Mouse (Mus musculus): ENCODE measurements around the gene Raver1.

Raver1 gene
- long read RNA-seq, experiment 1, partial matches to known transcripts, result 3 of 7 reads
- long read RNA-seq, experiment 1, other reads (novel, unspliced or antisense), result 1 of 7 reads
- long read RNA-seq, experiment 2, result 0 reads

DNA sequence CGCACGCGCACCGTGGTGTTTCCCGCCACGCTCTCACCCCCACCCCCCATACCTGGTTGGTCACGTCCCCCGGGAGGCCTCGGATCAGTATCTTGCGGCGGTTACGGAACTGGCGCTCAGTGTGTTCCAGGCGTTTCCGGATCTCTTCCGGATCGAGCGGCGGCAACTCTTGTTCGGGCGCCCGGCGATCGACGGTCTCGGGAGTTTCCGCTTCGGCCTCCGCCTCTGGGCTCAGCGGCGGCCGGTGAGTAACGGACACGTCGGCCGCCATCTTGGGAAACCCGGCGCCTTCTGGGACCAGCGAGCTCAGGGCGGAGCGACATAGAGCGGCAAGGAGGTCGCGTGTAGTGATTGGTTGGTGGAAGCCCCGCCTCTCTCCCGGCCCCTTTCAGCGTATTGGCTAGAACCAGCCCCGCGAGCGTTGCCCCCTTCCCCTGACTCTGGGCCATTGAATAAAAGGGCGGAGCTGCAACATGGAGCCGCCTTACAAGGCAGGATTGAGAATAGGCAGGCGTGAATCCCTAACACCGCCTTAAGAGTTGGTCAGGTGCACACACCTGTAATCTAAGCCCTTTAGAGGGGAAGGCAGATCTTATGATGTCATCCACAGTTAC, at the start of gene Raver1, which contains the start of gene Gm38431:
Raver1 (minus strand) TSS at position 302 of the 614 bp plus-strand sequence.
Gm38431 (minus strand) TSS at position 291 of the 614 bp plus-strand sequence.
- intact Hi-C loops (cut with DNase I), result loop anchor here (5.0 kb wide), 1 partner anchor 35 kb away; no protein-coding TSS in a partner anchor

DNA sequence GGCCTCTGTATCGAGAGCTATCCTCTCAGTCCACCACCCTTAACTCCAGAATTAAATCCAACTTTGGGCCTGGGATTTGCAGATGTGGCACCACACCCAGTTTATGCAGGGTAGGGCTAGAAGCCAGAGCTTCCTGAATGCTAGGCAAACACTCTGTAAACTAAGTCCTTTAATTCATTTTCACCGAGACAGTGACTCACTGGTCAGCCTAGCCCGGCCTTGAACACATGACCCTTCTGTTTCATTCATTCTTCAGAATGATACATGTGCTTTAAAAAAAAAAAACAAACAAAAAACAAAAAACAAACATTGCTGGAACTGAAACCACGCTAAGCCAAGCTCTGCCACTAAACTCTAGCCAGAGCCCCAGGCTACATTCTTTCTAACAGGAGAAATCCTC, 46.6 kb upstream of the Raver1 start:
- intact Hi-C loops (cut with DNase I), result loop anchor here (5.0 kb wide), 2 partner anchors 106 to 231 kb away; partner anchors contain the start of gene Icam5

DNA sequence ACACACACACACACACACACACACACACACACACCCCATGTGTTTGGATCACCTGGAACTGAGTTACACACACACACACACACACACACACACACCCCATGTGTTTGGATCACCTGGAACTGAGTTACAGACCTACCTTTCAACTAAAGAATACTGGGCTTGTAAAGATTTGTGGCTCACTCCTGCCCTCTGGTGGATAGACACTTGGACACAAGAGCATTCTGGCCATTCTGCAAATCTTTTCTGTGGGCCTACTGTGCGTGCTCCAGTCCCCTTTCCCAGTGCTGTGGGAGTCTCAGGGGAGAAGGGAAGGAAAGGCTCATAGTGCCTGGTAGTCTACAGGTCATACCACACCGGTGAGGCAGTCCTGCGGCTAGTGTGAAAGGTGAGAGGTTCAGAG, 45.4 kb upstream of the Raver1 start:
- intact Hi-C loops (cut with DNase I), result loop anchor here (5.0 kb wide), 2 partner anchors 105 to 230 kb away; partner anchors contain the start of gene Icam5

GRCm38 (mm10) chr9:21136401-21136800, 44.6 kb upstream of the Raver1 start:
- intact Hi-C loops (cut with DNase I), result loop anchor here (5.0 kb wide), 2 partner anchors 104 to 229 kb away; partner anchors contain the start of gene Icam5

- intact Hi-C loops (cut with DNase I), result loop anchor here (5.0 kb wide), 2 partner anchors 104 to 229 kb away; partner anchors contain the start of gene Icam5
Measured at GRCm38 (mm10) chr9:21135941-21136381, 44.2 kb upstream of the Raver1 start.

DNA sequence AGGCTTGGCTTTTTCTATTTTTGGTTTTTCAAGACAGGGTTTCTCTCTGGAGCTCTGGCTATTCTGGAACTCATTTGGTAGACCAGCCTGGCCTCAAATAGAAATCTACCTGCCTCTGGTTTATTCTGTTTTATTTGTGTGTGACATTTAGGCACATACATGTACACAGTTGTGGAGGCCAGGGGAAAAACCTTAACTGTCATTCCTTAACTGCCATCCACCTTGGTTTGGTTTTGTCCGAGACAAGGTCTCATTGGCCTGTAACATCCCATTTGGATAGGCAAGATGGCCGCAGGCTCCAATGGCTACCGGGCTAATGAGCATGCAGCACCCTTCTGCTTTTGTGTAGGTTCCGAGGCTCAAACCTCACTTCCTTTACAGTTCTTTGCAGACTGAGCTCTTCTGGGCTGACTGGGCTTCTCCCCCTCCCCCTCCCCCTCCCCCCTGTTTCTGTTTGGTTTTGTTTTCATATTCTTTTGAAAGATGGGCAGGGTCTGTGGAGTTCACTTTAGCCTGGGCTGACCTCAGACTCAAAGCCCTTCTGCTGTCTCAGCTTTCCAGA, 43.6 kb upstream of the Raver1 start:
- intact Hi-C loops (cut with DNase I), result loop anchor here (5.0 kb wide), 2 partner anchors 103 to 228 kb away; partner anchors contain the start of gene Icam5

- intact Hi-C loops (cut with DNase I), result loop anchor here (5.0 kb wide), 2 partner anchors 102 to 227 kb away; partner anchors contain the start of gene Icam5
Measured at GRCm38 (mm10) chr9:21134595-21135328, 43.0 kb upstream of the Raver1 start.

DNA sequence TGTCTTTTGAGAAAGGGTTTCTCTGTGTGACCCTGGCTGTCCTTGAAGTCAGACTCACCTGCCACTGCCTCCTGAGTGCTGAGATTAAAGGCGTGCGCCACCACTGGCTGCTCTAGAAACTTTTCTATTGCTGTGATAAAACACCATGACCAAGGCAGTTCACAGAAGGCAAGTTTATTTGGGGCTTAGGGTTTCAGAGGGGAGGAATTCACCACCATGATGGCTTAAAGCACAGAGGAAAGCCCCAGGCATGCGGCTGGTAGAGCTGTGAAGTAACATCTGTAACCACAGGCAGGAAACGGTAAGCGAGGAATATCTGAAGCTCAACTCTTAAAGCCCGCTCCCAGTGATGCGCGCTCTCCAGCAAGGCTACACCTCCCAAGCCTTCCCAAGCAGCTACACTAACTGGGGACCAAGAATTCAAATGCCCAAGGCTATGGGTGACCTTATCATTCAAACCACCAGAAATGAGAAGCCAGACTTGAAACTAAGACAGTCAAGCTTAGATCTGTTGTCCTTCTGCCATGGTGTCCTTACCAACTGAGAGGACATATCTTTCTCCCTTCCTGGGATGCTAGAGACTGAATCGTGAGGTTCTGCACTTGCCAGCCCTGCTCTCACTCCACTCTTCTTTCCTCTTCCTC, 41.4 kb upstream of the Raver1 start:
- intact Hi-C loops (cut with DNase I), result no loop called here

DNA sequence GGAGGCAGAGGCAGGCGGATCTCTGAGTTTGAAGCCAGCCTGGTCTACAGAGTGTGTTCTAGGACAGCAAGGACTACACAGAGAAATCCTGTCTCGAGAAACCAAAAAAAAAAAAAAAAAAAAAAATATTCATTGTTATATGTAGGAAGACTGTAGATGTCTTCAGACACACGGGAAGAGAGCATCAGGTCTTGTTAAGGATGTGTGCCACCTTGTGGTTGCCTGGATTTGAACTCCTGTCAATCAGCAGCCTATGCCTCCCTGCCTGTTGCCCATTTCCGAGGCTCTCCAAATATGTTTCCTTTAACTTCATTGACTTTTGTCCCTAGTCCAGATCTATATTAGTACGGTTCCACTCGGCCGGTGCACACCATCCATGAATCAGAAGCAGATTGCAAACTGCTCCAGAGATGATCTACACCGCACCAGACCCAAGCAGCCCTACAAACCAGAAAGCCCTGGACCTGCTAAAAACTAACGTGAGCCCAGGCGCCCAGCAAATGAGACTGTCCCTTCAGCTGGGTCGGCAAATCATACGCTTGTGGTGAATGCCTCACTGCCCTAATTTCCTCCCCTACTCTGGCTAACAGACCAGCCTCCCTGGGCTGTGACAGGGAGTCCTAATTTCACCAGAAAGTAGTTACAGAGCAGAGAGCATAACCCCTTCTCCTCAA, 40.4 kb upstream of the Raver1 start:
- intact Hi-C loops (cut with DNase I), result no loop called here

GRCm38 (mm10) chr9:21131059-21131956, 39.5 kb upstream of the Raver1 start, which contains the start of gene Tyk2:
Tyk2 (minus strand) TSS chr9:21131243.
- intact Hi-C loops (cut with DNase I), result no loop called here

- intact Hi-C loops (cut with DNase I), result loop anchor here (5.0 kb wide), 1 partner anchor 34 kb away; the partner anchor contains the start of genes Gm38431 and Raver1
Measured at GRCm38 (mm10) chr9:21126259-21126627, 34.4 kb upstream of the Raver1 start.

GRCm38 (mm10) chr9:21125502-21126258, 33.9 kb upstream of the Raver1 start:
- intact Hi-C loops (cut with DNase I), result loop anchor here (5.0 kb wide), 1 partner anchor 33 kb away; the partner anchor contains the start of genes Gm38431 and Raver1

DNA sequence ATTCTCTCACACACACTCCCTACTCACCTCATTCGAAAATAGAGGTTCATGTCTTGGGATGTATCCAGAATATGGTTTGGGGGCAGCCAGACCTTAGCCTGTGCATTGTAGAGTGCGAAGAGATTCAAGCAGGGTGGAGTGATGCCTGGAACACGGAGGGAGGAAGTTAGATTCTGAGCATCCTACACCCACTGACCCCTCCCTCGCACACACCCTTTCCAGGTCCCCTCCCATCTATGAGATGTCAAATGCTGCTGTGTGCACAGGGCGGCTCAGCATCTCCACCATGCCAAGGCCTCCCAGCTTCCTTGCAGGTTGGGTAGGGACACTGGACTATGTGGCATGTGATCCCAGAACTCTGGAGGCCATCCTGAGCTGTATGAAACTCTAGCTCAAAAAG, 33.0 kb upstream of the Raver1 start:
- intact Hi-C loops (cut with DNase I), result loop anchor here (5.0 kb wide), 1 partner anchor 33 kb away; the partner anchor contains the start of genes Gm38431 and Raver1

- intact Hi-C loops (cut with DNase I), result no loop called here
Measured at GRCm38 (mm10) chr9:21121483-21121882, 29.7 kb upstream of the Raver1 start.

DNA sequence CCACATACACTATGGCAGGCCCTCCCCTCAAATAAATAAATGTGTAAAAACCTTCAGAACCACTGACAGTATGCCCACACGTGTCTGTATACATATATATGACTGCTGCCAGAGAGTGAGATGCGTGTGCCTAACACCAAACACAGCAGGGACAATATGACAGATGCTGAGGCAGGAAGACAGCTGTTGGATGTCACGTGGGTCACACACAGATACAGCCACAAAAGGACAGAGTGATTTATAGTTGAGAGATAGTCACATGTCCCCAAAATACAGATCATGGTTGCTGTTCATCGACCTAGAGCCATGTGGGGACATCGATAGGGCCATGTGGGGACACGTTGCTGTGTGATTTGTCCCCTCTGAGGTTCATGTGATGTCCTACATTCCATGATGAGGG, 25.3 kb upstream of the Raver1 start:
- intact Hi-C loops (cut with DNase I), result no loop called here

GRCm38 (mm10) chr9:21115105-21115504, 23.3 kb upstream of the Raver1 start:
- intact Hi-C loops (cut with DNase I), result no loop called here

DNA sequence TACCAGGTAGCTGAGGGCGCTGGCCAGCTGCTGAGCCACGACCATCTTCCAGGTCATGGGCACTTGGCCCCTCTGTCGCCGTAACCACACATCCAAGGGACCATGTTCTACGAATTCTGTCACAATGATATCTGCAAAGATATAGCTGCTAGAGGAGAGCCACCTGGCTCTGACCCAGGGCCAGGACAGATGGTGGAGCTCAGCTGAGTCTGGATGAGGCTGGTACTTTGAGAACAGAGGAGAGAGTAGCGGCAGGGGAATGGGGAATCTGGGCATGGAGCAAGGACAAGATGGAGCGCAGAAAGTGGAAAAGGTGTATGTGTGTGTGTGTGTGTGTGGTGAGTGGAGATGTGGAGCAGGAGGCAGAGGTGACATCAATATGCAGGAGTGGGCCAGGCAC, 22.4 kb upstream of the Raver1 start:
- intact Hi-C loops (cut with DNase I), result no loop called here

- intact Hi-C loops (cut with DNase I), result no loop called here
Measured at GRCm38 (mm10) chr9:21113751-21114150, 21.9 kb upstream of the Raver1 start.
